Mouse (Mus musculus): ENCODE data around the gene Rrp12. TPM values are rescaled to one million over a fixed set of nuclear protein-coding genes. Genes with fewer than 3 reads are reported as not detected.

Rrp12 gene
- polyA plus RNA-seq, 1 experiment from 2014 or later, result 2.9 TPM

DNA sequence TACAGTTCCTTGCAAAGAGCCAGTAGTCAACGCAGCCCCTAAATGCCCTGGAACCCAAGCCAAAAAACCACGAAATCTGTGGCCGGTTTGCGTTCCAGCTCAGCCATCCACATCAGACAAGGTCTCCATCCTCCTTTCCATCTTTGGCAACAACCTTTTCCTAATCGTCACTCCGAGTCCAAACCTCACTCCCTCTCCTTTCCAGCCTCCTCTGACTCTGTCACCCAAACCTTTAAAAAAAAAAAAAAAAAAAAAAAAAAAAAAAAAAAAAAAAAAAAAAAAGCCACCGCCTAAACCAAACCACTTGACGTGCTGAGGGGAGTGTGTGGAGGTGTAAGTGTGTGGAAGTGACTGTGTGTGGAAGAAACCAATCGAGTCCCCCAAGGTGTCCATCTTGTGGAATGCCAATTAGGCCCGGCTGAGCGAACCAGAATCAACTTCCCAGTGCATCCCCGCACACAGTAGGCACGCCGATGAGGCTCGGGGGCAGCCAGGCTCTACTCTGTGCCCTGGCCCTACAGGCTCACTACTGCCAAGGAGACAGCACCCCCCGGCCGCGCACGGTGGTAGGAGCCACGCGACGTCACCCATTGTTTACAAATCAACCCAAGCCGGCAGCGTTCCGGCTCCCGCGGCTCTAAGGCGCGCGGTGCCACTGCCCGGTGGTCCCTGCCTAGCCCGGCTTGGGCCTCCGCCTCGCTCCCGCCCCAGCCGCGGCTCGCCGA lies 66.4 kb downstream of the Rrp12 start, which contains the start of gene Frat1:
Gene Frat1 (plus strand): TSS at position 590 of the 725 bp plus-strand sequence.
- under 1% methylated on average over 27 of the region's 39 CpGs for WGBS
- Histone ChIP-seq H3K4me1 (ENCODE audit: insufficient read depth, low read depth, low read length) (peaks cover 4% of the 10 kb centered on the region), H3K4me3 (ENCODE audit: low read depth, low read length) (peak within 1 kb of the TSS; percentile 69), H3K27ac (ENCODE audit: low read length) (peak within 1 kb of the TSS; percentile 92), H3K4me2 (replicated peaks; ENCODE audit: low read depth, low read length) (peak within 1 kb of the TSS; percentile 98), H3K9me3 (ENCODE audit: low read length) (no peaks in the 10 kb centered on the region), H3K36me3 (ENCODE audit: insufficient read depth, low read length) (no peaks in the 10 kb centered on the region), H3K9ac (replicated peaks; ENCODE audit: low read depth) (peak within 1 kb of the TSS; percentile 63), H3K27me3 (replicated peaks; ENCODE audit: insufficient read depth, low read length) (0 out of 2 replicates have a peak, but pooled peaks cover 5% of the 10 kb centered on the region)
- peak; percentile 94 for ATAC-seq
- peak; percentile 97 for DNase-seq (ENCODE audit: low spot score)
- TF ChIP-seq CTCF (IDR thresholded peaks at IDR 0.05) (peak; percentile 37), EP300 (IDR thresholded peaks at IDR 0.05) (peak; percentile 36)

- Histone ChIP-seq H3K9ac (replicated peaks; ENCODE audit: low read depth) (no peak overlapping the region), H3K36me3 (ENCODE audit: insufficient read depth, low read length) (no peaks in the 10 kb centered on the region), H3K27me3 (replicated peaks; ENCODE audit: insufficient read depth, low read length) (0 out of 2 replicates have a peak, but pooled peaks cover 5% of the 10 kb centered on the region), H3K4me2 (replicated peaks; ENCODE audit: low read depth, low read length) (peak overlapping the region; percentile 98; the same call in 1 of the 2 replicates), H3K4me3 (ENCODE audit: low read depth, low read length) (no peak overlapping the region), H3K4me1 (ENCODE audit: insufficient read depth, low read depth, low read length) (peaks cover 4% of the 10 kb centered on the region), H3K27ac (ENCODE audit: low read length) (peak overlapping the region; percentile 47; the same call in 1 of the 2 replicates), H3K9me3 (ENCODE audit: low read length) (no peaks in the 10 kb centered on the region)
- DNase-seq (ENCODE audit: low spot score) (peak; percentile 25), ATAC-seq (no peak)
- 53% methylated on average over 3 of the region's 3 CpGs for WGBS
- TF ChIP-seq EP300 (IDR thresholded peaks at IDR 0.05), result no peak
- TF ChIP-seq CTCF (IDR thresholded peaks at IDR 0.05), result no peak
Measured at GRCm38 (mm10) chr19:41828941-41829340, 67.0 kb downstream of the Rrp12 start.

DNA sequence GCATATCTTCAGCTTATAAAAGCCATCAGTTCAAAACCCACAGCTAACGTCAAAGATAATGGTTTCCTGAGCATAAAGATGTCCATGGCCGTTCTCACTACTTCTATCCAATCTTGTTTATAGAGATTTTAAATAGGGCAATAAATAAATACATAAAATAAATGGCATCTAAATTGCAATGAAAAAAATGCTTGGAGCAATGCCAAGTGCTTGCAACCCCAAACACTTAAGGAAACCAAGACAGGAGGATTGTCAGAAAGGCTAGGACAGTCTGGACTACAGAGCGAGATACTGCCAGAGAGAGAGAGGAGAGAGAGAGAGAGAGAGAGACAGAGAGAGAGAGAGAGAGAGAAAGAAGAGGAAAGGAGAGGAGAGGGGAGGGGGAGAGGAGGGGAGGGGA lies 69.4 kb downstream of the Rrp12 start:
- TF ChIP-seq EP300 (IDR thresholded peaks at IDR 0.05) (no peak), CTCF (IDR thresholded peaks at IDR 0.05) (no peak)
- H3K9me3 ChIP-seq (ENCODE audit: low read length), result no peaks in the 10 kb centered on the region
- H3K36me3 ChIP-seq (ENCODE audit: insufficient read depth, low read length), result no peaks in the 10 kb centered on the region
- H3K4me2 ChIP-seq (replicated peaks; ENCODE audit: low read depth, low read length), result no peak overlapping the region
- H3K4me1 ChIP-seq (ENCODE audit: insufficient read depth, low read depth, low read length), result peaks cover 3% of the 10 kb centered on the region; the same call in 1 of the 2 replicates
- no peak overlapping the region for H3K4me3 ChIP-seq (ENCODE audit: low read depth, low read length)
- H3K27me3 ChIP-seq (replicated peaks; ENCODE audit: insufficient read depth, low read length), result no peaks in the 10 kb centered on the region
- 41% methylated on average over 3 of the region's 3 CpGs for WGBS
- DNase-seq (ENCODE audit: low spot score) (no peak), ATAC-seq (no peak)
- no peak overlapping the region for H3K9ac ChIP-seq (replicated peaks; ENCODE audit: low read depth)
- no peak overlapping the region for H3K27ac ChIP-seq (ENCODE audit: low read length)

DNA sequence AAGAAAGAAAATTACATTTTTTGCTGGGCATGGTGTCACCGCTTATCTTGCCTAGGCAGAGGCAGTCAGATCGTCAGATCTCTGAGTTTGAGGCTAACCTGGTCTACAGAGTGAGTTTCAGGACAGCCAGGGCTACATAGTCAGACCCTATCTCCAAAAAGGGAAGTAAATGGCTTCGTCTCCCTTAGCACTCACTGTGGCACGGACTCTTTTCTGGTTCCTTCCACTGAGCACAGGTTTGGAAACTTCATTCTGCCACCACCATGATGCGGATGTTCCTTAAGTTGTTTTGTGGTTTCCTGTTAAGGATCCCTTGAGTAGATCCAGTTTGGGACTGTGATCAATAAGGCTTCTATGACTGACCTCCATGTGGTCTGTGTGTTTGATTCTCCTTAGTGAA lies 71.0 kb downstream of the Rrp12 start:
- no peak overlapping the region for H3K4me2 ChIP-seq (replicated peaks; ENCODE audit: low read depth, low read length)
- no peak for ATAC-seq
- no peaks in the 10 kb centered on the region for H3K4me1 ChIP-seq (ENCODE audit: insufficient read depth, low read depth, low read length)
- no peaks in the 10 kb centered on the region for H3K9me3 ChIP-seq (ENCODE audit: low read length)
- no peak overlapping the region for H3K27ac ChIP-seq (ENCODE audit: low read length)
- no peaks in the 10 kb centered on the region for H3K27me3 ChIP-seq (replicated peaks; ENCODE audit: insufficient read depth, low read length)
- DNase-seq (ENCODE audit: low spot score), result no peak
- 73% methylated on average over 5 of the region's 5 CpGs for whole genome bisulfite sequencing
- H3K36me3 ChIP-seq (ENCODE audit: insufficient read depth, low read length), result no peaks in the 10 kb centered on the region
- H3K9ac ChIP-seq (replicated peaks; ENCODE audit: low read depth), result no peak overlapping the region
- no peak overlapping the region for H3K4me3 ChIP-seq (ENCODE audit: low read depth, low read length)
- TF ChIP-seq EP300 (IDR thresholded peaks at IDR 0.05) (no peak), CTCF (IDR thresholded peaks at IDR 0.05) (no peak)

DNA sequence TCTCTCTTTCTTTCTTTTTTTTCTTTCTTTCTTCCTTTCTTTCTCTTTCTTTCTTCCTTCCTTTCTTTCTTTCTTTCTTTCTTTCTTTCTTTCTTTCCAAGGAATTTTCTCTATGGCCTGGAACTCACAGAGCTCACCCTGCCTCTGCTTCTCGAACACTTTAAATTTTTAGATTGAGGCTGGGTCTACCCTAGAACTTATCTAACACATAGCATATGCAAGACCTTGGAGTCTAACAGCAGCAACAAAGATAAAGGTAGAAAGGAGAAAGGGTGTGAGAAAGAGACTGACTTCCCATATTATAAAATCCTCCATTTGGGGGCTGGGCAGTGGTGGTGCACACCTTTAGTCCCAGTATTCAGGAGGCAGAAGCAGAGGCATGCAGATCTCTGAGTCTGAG lies 73.4 kb downstream of the Rrp12 start:
- Histone ChIP-seq H3K9ac (replicated peaks; ENCODE audit: low read depth) (no peak overlapping the region), H3K4me2 (replicated peaks; ENCODE audit: low read depth, low read length) (no peak overlapping the region), H3K4me3 (ENCODE audit: low read depth, low read length) (no peak overlapping the region), H3K4me1 (ENCODE audit: insufficient read depth, low read depth, low read length) (no peaks in the 10 kb centered on the region), H3K27me3 (replicated peaks; ENCODE audit: insufficient read depth, low read length) (no peaks in the 10 kb centered on the region), H3K36me3 (ENCODE audit: insufficient read depth, low read length) (no peaks in the 10 kb centered on the region), H3K27ac (ENCODE audit: low read length) (no peak overlapping the region), H3K9me3 (ENCODE audit: low read length) (no peaks in the 10 kb centered on the region)
- ATAC-seq (no peak), DNase-seq (ENCODE audit: low spot score) (no peak)
- TF ChIP-seq CTCF (IDR thresholded peaks at IDR 0.05) (no peak), EP300 (IDR thresholded peaks at IDR 0.05) (no peak)
- WGBS, result 91% methylated on average over 1 of the region's 1 CpGs

GRCm38 (mm10) chr19:41821436-41821835 lies 74.5 kb downstream of the Rrp12 start:
- Histone ChIP-seq H3K9ac (replicated peaks; ENCODE audit: low read depth) (no peak overlapping the region), H3K4me3 (ENCODE audit: low read depth, low read length) (no peak overlapping the region), H3K27me3 (replicated peaks; ENCODE audit: insufficient read depth, low read length) (no peaks in the 10 kb centered on the region), H3K27ac (ENCODE audit: low read length) (no peak overlapping the region), H3K9me3 (ENCODE audit: low read length) (no peaks in the 10 kb centered on the region), H3K36me3 (ENCODE audit: insufficient read depth, low read length) (no peaks in the 10 kb centered on the region), H3K4me2 (replicated peaks; ENCODE audit: low read depth, low read length) (no peak overlapping the region), H3K4me1 (ENCODE audit: insufficient read depth, low read depth, low read length) (no peaks in the 10 kb centered on the region)
- DNase-seq (ENCODE audit: low spot score), result peak; percentile 53
- 13% methylated on average over 5 of the region's 5 CpGs for WGBS
- peak; percentile 74 for ATAC-seq
- TF ChIP-seq EP300 (IDR thresholded peaks at IDR 0.05) (no peak), CTCF (IDR thresholded peaks at IDR 0.05) (no peak)
